Mouse (Mus musculus): Measurements from ENCODE around the gene Lyz1. TPM values are rescaled to one million over a fixed set of nuclear protein-coding genes. Genes with fewer than 3 reads are reported as not detected.

The Lyz1 gene
- polyA plus RNA-seq, 1 experiment from 2014 or later, result 2.6 TPM

DNA sequence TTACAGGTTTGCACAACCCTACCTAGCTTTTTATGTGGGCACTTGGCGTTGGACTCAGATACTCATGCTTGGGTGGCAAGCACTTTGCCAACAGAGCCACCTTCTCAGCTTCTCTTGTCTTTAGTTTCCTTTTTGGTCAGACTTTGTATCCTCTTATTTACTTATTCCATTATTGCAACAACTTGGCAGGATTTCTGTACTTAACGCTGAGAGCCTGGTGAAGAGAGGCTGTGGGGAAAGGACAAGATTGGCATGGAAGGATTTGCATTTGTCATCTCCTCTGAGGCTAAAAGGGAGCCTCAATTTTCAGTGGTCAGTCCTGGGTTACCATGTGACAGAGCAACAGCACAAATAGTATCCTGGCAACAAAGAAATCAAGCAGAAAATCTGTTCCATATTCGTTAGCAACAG is 27.9 kb upstream of the Lyz1 start:
- Histone ChIP-seq H3K36me3 (ENCODE audit: control insufficient read depth, insufficient read depth) (no peaks in the 10 kb centered on the region), H3K27ac (ENCODE audit: low read length) (no peak overlapping the region), H3K9ac (ENCODE audit: low read length) (no peak overlapping the region)

DNA sequence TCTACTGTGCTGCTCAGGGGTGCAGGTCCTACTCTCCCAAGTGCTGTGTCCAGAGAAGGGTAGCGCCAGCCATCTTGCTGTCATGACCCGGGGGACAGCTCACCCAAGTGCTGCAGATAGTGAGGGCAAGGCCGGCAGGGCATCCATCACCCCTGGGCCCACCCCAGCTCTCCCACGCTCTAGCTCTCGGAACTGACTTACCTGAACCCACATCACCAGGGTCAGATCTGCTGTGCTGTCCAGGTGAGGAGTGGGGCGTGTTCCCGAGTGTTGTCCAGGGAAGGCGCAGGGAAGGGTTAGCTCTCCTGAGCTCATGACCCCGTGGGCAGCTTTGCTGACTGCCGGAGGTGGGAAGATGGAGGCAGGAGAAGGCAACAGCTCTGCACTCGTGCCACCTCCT is 23.7 kb upstream of the Lyz1 start:
- Histone ChIP-seq H3K4me2 (ENCODE audit: low read depth, low read length) (no peak overlapping the region), H3K36me3 (ENCODE audit: control insufficient read depth, insufficient read depth) (no peaks in the 10 kb centered on the region), H3K27ac (ENCODE audit: low read length) (no peak overlapping the region), H3K27me3 (ENCODE audit: control insufficient read depth, insufficient read depth, low read length) (no peaks in the 10 kb centered on the region), H3K9ac (ENCODE audit: low read length) (no peak overlapping the region), H3K4me1 (ENCODE audit: control insufficient read depth, insufficient read depth, low read length) (no peaks in the 10 kb centered on the region), H3K4me3 (ENCODE audit: low read length) (no peak overlapping the region), H3K9me3 (replicated peaks; ENCODE audit: control insufficient read depth, low read length) (no peaks in the 10 kb centered on the region)
- ATAC-seq (replicated peaks; ENCODE audit: extremely low read depth, insufficient read depth, low FRiP score), result no peak
- 89% methylated on average over 11 of the region's 11 CpGs for WGBS

More for the DNA sequence above, 27.9 kb upstream of the Lyz1 start:
- 81% methylated on average over 3 of the region's 3 CpGs for WGBS
- no peak overlapping the region for H3K4me2 ChIP-seq (ENCODE audit: low read depth, low read length)
- no peaks in the 10 kb centered on the region for H3K27me3 ChIP-seq (ENCODE audit: control insufficient read depth, insufficient read depth, low read length)
- H3K4me3 ChIP-seq (ENCODE audit: low read length), result no peak overlapping the region
- H3K9me3 ChIP-seq (replicated peaks; ENCODE audit: control insufficient read depth, low read length), result no peaks in the 10 kb centered on the region
- ATAC-seq (replicated peaks; ENCODE audit: extremely low read depth, insufficient read depth, low FRiP score), result no peak
- no peaks in the 10 kb centered on the region for H3K4me1 ChIP-seq (ENCODE audit: control insufficient read depth, insufficient read depth, low read length)

DNA sequence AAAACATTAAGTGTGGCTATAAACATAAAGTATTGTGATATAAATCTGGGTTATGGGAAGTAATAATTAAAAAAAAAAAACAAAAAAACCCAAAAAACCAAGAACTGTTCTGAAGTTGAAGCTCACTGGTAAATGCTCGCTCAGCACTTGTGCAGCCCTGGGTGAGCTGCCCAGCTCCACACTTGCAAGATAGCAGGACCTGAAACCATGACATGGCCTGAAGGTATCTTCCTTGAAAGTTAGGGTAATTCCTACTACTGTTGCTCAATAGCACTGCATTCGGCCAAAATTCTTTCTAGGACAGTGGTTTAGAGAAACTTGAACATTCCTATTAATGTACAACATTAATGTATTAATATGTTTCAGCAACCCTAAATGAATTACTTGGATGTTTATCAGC is 20.5 kb upstream of the Lyz1 start:
- no peak overlapping the region for H3K4me2 ChIP-seq (ENCODE audit: low read depth, low read length)
- H3K4me3 ChIP-seq (ENCODE audit: low read length), result no peak overlapping the region
- H3K9ac ChIP-seq (ENCODE audit: low read length), result no peak overlapping the region
- ATAC-seq (replicated peaks; ENCODE audit: extremely low read depth, insufficient read depth, low FRiP score), result no peak
- H3K27ac ChIP-seq (ENCODE audit: low read length), result no peak overlapping the region
- no peaks in the 10 kb centered on the region for H3K4me1 ChIP-seq (ENCODE audit: control insufficient read depth, insufficient read depth, low read length)
- no peaks in the 10 kb centered on the region for H3K36me3 ChIP-seq (ENCODE audit: control insufficient read depth, insufficient read depth)
- 85% methylated on average over 2 of the region's 2 CpGs for WGBS
- no peaks in the 10 kb centered on the region for H3K27me3 ChIP-seq (ENCODE audit: control insufficient read depth, insufficient read depth, low read length)
- no peaks in the 10 kb centered on the region for H3K9me3 ChIP-seq (replicated peaks; ENCODE audit: control insufficient read depth, low read length)

DNA sequence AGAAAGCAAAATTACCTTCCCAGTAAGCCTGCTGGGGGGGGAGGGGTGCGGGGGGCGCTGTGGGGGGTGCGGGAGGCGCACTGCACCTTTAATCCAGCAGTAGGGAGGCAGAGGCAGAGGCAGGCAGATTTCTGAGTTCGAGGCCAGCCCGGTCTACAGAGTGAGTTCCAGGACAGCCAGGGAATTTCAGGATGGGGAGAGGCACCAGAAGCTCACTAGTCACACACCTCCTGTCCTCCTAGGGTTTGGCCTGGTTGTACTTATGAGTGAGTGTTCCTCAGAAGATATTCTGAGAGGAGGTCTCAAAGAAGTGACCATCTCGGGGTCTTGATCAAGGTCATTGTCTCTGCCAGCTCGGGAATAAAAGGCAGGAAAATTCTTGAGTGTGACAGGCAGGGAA is 19.5 kb upstream of the Lyz1 start:
- H3K9ac ChIP-seq (ENCODE audit: low read length), result no peak overlapping the region
- ATAC-seq (replicated peaks; ENCODE audit: extremely low read depth, insufficient read depth, low FRiP score), result no peak
- H3K27me3 ChIP-seq (ENCODE audit: control insufficient read depth, insufficient read depth, low read length), result no peaks in the 10 kb centered on the region
- no peak overlapping the region for H3K27ac ChIP-seq (ENCODE audit: low read length)
- H3K4me3 ChIP-seq (ENCODE audit: low read length), result no peak overlapping the region
- H3K36me3 ChIP-seq (ENCODE audit: control insufficient read depth, insufficient read depth), result no peaks in the 10 kb centered on the region
- no peaks in the 10 kb centered on the region for H3K4me1 ChIP-seq (ENCODE audit: control insufficient read depth, insufficient read depth, low read length)
- WGBS, result 66% methylated on average over 8 of the region's 8 CpGs
- no peak overlapping the region for H3K4me2 ChIP-seq (ENCODE audit: low read depth, low read length)
- no peaks in the 10 kb centered on the region for H3K9me3 ChIP-seq (replicated peaks; ENCODE audit: control insufficient read depth, low read length)

DNA sequence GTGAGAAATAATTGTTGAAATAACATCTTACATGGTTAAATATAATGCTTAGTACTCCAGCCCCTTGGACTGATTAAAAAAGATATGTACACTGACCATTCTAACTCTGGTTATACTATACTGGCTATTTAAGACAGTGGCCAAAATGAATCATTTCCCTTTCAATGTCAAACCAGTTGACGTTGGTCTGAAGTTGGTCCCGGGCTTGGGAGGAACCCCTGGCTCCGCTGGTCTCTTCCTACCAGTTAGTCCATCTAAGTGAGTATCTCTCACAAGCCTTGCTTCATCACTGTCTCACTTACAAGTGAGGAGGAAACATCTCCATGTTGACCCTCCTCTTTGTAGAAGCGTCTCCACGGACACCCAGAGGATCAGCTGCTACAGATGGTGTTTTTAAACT is 11.7 kb upstream of the Lyz1 start:
- Histone ChIP-seq H3K36me3 (ENCODE audit: control insufficient read depth, insufficient read depth) (no peaks in the 10 kb centered on the region), H3K4me2 (ENCODE audit: low read depth, low read length) (no peak overlapping the region), H3K9ac (ENCODE audit: low read length) (no peak overlapping the region), H3K4me1 (ENCODE audit: control insufficient read depth, insufficient read depth, low read length) (no peaks in the 10 kb centered on the region), H3K4me3 (ENCODE audit: low read length) (no peak overlapping the region), H3K9me3 (replicated peaks; ENCODE audit: control insufficient read depth, low read length) (no peaks in the 10 kb centered on the region), H3K27ac (ENCODE audit: low read length) (no peak overlapping the region), H3K27me3 (ENCODE audit: control insufficient read depth, insufficient read depth, low read length) (no peaks in the 10 kb centered on the region)
- ATAC-seq (replicated peaks; ENCODE audit: extremely low read depth, insufficient read depth, low FRiP score), result no peak
- 76% methylated on average over 5 of the region's 5 CpGs for WGBS

DNA sequence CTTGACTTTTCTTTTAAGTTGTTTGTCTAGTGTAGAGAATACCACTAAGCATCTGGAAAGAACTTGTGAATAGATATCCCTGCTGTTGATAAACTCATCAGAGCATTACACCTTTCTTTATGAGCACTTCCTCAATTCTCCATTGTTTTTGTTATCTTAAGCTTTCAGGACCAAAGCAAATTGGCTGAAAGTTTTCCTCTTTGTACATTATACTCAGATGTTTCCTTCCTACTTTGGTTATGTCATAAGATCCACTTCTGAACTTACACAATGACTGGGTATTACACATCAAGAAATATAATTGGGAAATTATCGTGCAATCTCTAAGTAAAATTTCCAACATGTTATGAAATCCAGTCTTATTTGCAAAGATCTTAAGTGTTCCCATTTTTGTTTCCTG is 9.0 kb upstream of the Lyz1 start:
- H3K9ac ChIP-seq (ENCODE audit: low read length), result no peak overlapping the region
- H3K9me3 ChIP-seq (replicated peaks; ENCODE audit: control insufficient read depth, low read length), result no peaks in the 10 kb centered on the region
- H3K27me3 ChIP-seq (ENCODE audit: control insufficient read depth, insufficient read depth, low read length), result no peaks in the 10 kb centered on the region
- H3K4me1 ChIP-seq (ENCODE audit: control insufficient read depth, insufficient read depth, low read length), result no peaks in the 10 kb centered on the region
- no peaks in the 10 kb centered on the region for H3K36me3 ChIP-seq (ENCODE audit: control insufficient read depth, insufficient read depth)
- no peak for ATAC-seq (replicated peaks; ENCODE audit: extremely low read depth, insufficient read depth, low FRiP score)
- no peak overlapping the region for H3K4me2 ChIP-seq (ENCODE audit: low read depth, low read length)
- no peak overlapping the region for H3K27ac ChIP-seq (ENCODE audit: low read length)
- H3K4me3 ChIP-seq (ENCODE audit: low read length), result no peak overlapping the region
- WGBS, result 72% methylated on average over 1 of the region's 1 CpGs

DNA sequence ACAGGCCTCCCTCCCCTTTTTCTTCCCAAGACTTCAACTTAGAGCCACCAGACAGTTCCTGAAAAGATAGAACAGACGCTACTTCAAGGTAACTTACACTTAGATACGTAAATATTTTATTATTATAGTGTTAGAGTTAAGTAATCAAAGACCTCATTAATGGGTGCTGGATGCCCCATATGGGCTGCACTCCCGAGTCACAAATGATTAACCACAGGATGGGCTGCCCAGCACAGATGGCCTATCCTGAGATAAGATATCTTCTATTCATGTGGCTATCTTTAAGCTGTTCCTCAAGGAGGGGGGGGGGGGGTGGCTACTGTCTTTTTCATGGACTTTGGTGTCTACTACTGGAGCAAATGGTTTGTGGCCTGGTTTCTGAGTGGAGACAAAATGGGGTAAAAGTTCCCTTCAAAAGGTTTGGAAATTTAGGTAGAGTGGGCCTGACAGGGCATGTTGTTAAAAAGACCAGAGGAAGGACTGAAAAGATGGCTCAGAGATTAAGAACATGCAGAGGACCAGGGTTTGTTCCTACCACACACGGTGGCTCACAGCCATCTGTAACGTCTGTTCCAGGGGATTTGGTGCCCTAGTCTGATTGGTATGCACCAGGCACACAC is 7.3 kb upstream of the Lyz1 start:
- no peak for ATAC-seq (replicated peaks; ENCODE audit: extremely low read depth, insufficient read depth, low FRiP score)
- H3K4me1 ChIP-seq (ENCODE audit: control insufficient read depth, insufficient read depth, low read length), result no peaks in the 10 kb centered on the region
- 69% methylated on average over 5 of the region's 5 CpGs for WGBS
- H3K9ac ChIP-seq (ENCODE audit: low read length), result no peak overlapping the region
- H3K4me3 ChIP-seq (ENCODE audit: low read length), result no peak overlapping the region
- H3K4me2 ChIP-seq (ENCODE audit: low read depth, low read length), result no peak overlapping the region
- no peaks in the 10 kb centered on the region for H3K27me3 ChIP-seq (ENCODE audit: control insufficient read depth, insufficient read depth, low read length)
- no peaks in the 10 kb centered on the region for H3K36me3 ChIP-seq (ENCODE audit: control insufficient read depth, insufficient read depth)
- no peak overlapping the region for H3K27ac ChIP-seq (ENCODE audit: low read length)
- H3K9me3 ChIP-seq (replicated peaks; ENCODE audit: control insufficient read depth, low read length), result no peaks in the 10 kb centered on the region

DNA sequence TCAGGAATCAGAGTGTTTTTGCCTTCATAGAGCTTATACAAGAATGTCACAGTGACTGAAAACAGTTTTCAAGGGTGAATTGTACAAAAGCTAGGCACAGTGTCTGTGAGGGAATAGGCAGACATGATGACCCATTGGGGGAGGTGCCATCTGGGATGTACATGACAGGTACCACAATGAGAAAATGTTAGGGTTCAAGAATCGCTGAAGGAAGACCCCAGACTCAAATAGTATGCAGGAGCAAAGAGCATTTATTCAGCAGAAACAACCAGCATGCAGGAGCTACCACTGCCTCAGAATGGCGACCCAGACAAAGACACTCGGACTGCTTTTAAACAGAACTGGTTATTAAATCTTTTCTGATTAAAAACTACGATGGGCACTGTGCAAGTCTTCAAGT is 6.4 kb upstream of the Lyz1 start:
- no peaks in the 10 kb centered on the region for H3K27me3 ChIP-seq (ENCODE audit: control insufficient read depth, insufficient read depth, low read length)
- H3K4me1 ChIP-seq (ENCODE audit: control insufficient read depth, insufficient read depth, low read length), result no peaks in the 10 kb centered on the region
- H3K9ac ChIP-seq (ENCODE audit: low read length), result no peak overlapping the region
- H3K4me2 ChIP-seq (ENCODE audit: low read depth, low read length), result no peak overlapping the region
- H3K4me3 ChIP-seq (ENCODE audit: low read length), result no peak overlapping the region
- WGBS, result 85% methylated on average over 4 of the region's 4 CpGs
- H3K27ac ChIP-seq (ENCODE audit: low read length), result no peak overlapping the region
- H3K36me3 ChIP-seq (ENCODE audit: control insufficient read depth, insufficient read depth), result no peaks in the 10 kb centered on the region
- H3K9me3 ChIP-seq (replicated peaks; ENCODE audit: control insufficient read depth, low read length), result no peaks in the 10 kb centered on the region
- no peak for ATAC-seq (replicated peaks; ENCODE audit: extremely low read depth, insufficient read depth, low FRiP score)

DNA sequence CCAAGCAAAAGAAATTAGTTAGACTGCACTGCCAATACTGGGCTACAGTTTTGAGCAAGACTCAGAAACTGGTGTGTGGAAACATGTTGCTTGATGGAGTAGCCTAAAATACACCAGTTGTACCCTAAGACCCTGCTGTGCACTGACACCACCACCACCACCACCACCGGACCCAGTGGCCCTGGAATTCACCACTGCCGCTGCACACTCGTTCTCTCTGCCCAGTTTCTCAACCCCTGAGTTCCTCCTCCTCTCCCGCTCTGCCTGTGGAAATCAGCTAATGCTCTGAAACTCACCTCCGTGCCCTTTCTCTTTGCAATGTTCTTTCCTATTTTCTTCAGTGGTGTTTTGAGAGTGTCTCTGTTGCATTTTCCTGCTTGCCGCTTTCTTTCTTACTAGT is 5.7 kb upstream of the Lyz1 start:
- Histone ChIP-seq H3K4me1 (ENCODE audit: control insufficient read depth, insufficient read depth, low read length) (no peaks in the 10 kb centered on the region), H3K27me3 (ENCODE audit: control insufficient read depth, insufficient read depth, low read length) (no peaks in the 10 kb centered on the region), H3K27ac (ENCODE audit: low read length) (no peak overlapping the region), H3K4me2 (ENCODE audit: low read depth, low read length) (no peak overlapping the region), H3K9ac (ENCODE audit: low read length) (no peak overlapping the region), H3K36me3 (ENCODE audit: control insufficient read depth, insufficient read depth) (no peaks in the 10 kb centered on the region), H3K9me3 (replicated peaks; ENCODE audit: control insufficient read depth, low read length) (no peaks in the 10 kb centered on the region), H3K4me3 (ENCODE audit: low read length) (no peak overlapping the region)
- no peak for ATAC-seq (replicated peaks; ENCODE audit: extremely low read depth, insufficient read depth, low FRiP score)
- WGBS, result 84% methylated on average over 6 of the region's 6 CpGs
